Mouse (Mus musculus): ENCODE results near the gene Rerg. TPM values are rescaled to one million over a fixed set of nuclear protein-coding genes. Genes with fewer than 3 reads are reported as not detected.

Rerg gene
- polyA plus RNA-seq, 1 experiment from 2014 or later: 5.7 TPM

DNA sequence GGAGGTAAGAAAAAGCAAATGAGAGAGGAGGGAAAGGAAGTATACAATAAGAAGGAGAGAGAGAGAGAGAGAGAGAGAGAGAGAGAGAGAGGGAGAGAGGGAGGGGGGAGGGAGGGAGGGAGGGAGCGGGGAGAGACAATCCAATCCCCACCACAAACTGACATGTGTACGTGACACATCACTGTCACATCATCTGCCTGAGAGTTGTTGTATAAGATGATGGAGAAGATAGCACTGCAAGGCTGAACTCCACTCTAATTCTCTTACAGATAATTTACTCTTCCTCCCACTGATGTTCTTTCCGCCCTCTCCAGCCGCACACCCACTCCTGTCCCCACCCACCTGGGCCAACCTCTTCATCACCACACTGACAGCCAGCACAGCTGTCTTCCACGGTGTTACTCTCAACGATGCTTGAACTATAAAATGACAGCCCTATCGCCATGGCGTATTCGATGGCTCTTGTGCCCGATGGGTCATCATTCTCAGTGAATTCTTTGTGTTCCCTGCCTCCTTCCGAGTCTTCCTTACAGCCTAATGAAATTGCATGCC is 18.2 kb upstream of the Rerg start:
- H3K4me3 ChIP-seq: no peak overlapping the region
- H3K36me3 ChIP-seq (replicated peaks): no peaks in the 10 kb centered on the region
- no peak overlapping the region for H3K4me2 ChIP-seq
- WGBS: 59% methylated on average over 11 of the region's 11 CpGs
- H3K9ac ChIP-seq: no peak overlapping the region
- no peak; the same call in 1 of the 2 replicates for ATAC-seq (replicated peaks)
- no peak overlapping the region for H3K27ac ChIP-seq
- H3K4me1 ChIP-seq: 0 out of 2 replicates have a peak, but pooled peaks cover 3% of the 10 kb centered on the region
- no peaks in the 10 kb centered on the region for H3K27me3 ChIP-seq (replicated peaks)
- no peaks in the 10 kb centered on the region for H3K9me3 ChIP-seq

DNA sequence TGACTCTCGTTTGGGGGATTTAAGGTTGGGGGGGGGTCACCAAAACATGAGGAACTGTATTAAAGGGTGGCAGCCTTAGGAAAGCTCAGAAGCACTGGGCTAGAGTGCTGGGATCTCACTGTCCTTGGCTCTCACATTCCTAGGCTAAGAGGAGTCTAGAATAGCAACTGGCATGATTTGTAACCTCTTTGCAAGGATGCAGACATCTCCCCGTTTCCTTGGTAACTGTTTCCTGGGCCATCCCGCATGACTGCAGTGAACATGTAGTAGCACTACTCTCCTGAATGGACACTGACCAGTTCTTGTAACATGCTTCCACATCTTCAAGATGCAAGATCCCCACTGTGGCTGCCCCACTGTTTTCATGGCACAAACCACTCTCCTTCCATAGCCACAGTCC is 17.1 kb upstream of the Rerg start:
- no peak overlapping the region for H3K4me2 ChIP-seq
- no peaks in the 10 kb centered on the region for H3K36me3 ChIP-seq (replicated peaks)
- H3K9me3 ChIP-seq: no peaks in the 10 kb centered on the region
- 0 out of 2 replicates have a peak, but pooled peaks cover 3% of the 10 kb centered on the region for H3K4me1 ChIP-seq
- peak; percentile 38; the same call in 1 of the 2 replicates for ATAC-seq (replicated peaks)
- H3K27me3 ChIP-seq (replicated peaks): no peaks in the 10 kb centered on the region
- no peak overlapping the region for H3K9ac ChIP-seq
- no peak overlapping the region for H3K27ac ChIP-seq
- H3K4me3 ChIP-seq: no peak overlapping the region
- 72% methylated on average over 3 of the region's 3 CpGs for WGBS

DNA sequence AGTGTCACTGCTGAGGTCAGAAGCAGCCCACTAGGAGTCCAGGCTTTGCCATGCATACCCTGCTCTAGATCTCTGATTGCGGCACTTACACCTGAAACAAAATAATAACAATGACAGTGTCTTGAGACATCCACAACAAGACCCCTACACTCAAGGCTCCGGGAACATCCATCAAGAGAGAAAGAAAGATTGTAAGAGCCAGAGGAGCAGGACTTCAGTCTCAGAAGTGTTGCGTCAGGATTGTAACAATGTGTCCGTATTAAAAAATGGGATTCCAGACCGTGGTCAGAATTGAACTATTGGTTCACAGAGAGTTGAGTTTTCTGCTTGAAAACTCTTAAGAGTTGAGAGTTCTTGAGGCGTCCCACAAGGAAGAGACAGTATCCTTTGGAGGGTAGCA is 10.3 kb upstream of the Rerg start:
- 83% methylated on average over 6 of the region's 6 CpGs for WGBS
- Histone ChIP-seq H3K9ac (no peak overlapping the region), H3K4me3 (no peak overlapping the region), H3K27me3 (replicated peaks) (no peaks in the 10 kb centered on the region), H3K27ac (no peak overlapping the region), H3K4me1 (no peaks in the 10 kb centered on the region; the same call in 1 of the 2 replicates), H3K36me3 (replicated peaks) (no peaks in the 10 kb centered on the region), H3K9me3 (no peaks in the 10 kb centered on the region), H3K4me2 (no peak overlapping the region)
- ATAC-seq (replicated peaks): no peak

DNA sequence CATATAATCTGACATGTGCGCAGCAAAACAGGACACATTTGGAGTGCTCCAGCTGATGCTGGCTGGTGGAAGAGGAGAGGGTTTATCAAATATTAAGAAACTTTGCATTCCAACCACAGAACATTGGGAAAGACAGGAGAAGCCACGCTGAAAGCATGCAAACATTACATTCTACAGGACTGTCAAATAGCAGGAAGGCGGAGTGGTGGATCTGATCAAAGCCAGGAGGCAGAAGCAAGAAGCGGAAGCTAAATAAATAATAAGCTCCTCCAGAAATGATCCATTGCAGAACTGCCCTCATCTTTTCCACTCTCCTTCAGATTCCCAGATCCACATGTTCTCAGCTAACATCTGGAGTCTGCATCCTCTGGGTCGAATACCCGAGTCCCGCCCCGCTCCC is 9.8 kb upstream of the Rerg start:
- no peaks in the 10 kb centered on the region for H3K27me3 ChIP-seq (replicated peaks)
- H3K4me3 ChIP-seq: no peak overlapping the region
- H3K4me2 ChIP-seq: no peak overlapping the region
- WGBS: 77% methylated on average over 8 of the region's 8 CpGs
- ATAC-seq (replicated peaks): no peak
- no peak overlapping the region for H3K9ac ChIP-seq
- no peaks in the 10 kb centered on the region; the same call in 1 of the 2 replicates for H3K4me1 ChIP-seq
- H3K9me3 ChIP-seq: no peaks in the 10 kb centered on the region
- H3K36me3 ChIP-seq (replicated peaks): no peaks in the 10 kb centered on the region
- H3K27ac ChIP-seq: no peak overlapping the region

DNA sequence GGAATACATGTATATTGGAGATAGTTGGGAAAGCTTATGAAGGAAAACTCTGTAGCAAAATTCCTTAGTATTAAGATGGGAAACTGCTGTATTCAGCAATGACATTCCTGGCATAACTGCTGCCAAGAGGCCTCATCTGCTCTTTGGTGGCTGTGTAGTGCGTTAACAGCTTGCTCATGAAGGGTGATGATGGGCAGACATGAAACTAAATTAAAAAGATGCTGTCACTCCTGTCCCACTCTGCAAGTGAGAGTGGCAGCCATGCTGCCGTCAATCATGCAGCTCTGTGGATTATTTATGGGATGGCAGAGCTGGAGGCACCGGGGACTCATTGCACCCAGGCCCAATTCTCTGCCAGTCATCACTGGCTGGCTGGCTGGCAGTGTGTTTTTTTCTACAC is 8.7 kb upstream of the Rerg start:
- Histone ChIP-seq H3K4me1 (no peaks in the 10 kb centered on the region; the same call in 1 of the 2 replicates), H3K27ac (no peak overlapping the region), H3K4me3 (no peak overlapping the region), H3K9me3 (no peaks in the 10 kb centered on the region), H3K36me3 (replicated peaks) (no peaks in the 10 kb centered on the region), H3K9ac (no peak overlapping the region), H3K27me3 (replicated peaks) (no peaks in the 10 kb centered on the region), H3K4me2 (no peak overlapping the region)
- WGBS: 47% methylated on average over 3 of the region's 3 CpGs
- ATAC-seq (replicated peaks): no peak; the same call in 1 of the 2 replicates

DNA sequence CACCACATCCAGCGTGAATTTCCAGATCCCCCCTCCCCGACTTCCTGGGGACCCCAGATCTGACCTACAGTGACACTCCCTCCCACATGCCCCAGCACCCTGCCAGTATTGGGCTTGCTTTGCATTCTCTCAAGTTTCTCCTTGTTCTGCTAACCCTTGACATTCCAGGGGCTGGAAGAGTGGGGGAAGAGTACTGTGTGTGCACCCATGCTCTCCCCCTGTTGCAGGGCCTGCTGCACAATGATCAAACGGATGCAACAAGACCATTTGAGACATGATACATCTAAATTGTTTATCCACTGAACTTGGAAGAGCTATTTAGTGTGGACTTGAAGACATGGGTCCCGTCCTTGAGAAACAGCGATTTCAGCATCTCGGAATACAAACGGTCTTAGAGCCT is 349 bp upstream of the Rerg start:
- Histone ChIP-seq H3K4me3 (no peak overlapping the region), H3K4me2 (no peak overlapping the region), H3K27ac (no peak overlapping the region), H3K9me3 (no peaks in the 10 kb centered on the region), H3K27me3 (replicated peaks) (peaks cover 6% of the 10 kb centered on the region; the same call in 1 of the 2 replicates), H3K4me1 (peaks cover 18% of the 10 kb centered on the region), H3K9ac (no peak overlapping the region), H3K36me3 (replicated peaks) (no peaks in the 10 kb centered on the region)
- 43% methylated on average over 7 of the region's 7 CpGs for WGBS
- ATAC-seq (replicated peaks): no peak

DNA sequence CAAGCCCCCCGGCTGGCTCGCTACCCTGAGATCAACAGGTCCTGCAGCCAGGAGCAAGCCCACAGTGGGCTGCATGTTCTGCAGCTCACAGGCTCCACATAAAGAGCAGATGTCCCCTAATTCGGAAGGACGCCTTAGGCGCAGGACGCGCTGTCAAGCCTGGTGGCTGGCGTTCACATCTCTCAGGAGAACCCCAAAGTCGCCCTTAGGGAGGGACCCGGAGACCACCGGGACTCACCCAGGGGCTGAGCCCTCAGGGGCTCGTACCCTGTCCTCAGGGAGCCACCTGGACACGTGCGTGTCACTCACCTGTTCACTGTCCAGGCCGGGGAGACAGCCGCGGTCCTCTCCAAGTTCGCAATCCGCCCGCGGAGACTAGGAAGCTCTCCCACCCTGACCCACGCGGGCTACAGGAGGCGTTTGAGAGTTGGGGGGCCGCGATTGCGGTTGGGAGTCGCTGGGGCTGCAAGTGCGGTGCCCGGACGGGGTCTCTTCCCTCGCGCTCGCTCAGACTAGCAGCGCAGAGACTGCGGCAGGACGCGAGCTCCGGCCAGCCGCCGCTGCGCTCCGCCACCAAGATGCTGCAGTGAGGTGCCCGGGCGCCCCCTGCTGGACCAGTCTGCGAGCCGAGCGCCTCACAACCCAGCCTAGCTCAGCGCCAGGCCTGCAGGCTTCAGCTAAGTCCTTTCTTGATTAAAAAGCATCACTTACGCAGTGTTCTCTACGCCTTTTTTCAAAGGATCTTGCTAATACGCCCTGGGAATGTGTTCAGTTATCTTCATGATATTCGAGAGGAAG is 927 bp downstream of the Rerg start:
- Histone ChIP-seq H3K9me3 (no peaks in the 10 kb centered on the region), H3K4me3 (peak overlapping the region; percentile 58), H3K9ac (peak overlapping the region; percentile 56), H3K4me2 (peak overlapping the region; percentile 99), H3K27me3 (replicated peaks) (peaks cover 6% of the 10 kb centered on the region; the same call in 1 of the 2 replicates), H3K36me3 (replicated peaks) (no peaks in the 10 kb centered on the region), H3K27ac (no peak overlapping the region), H3K4me1 (peaks cover 18% of the 10 kb centered on the region)
- peak; percentile 96 for ATAC-seq (replicated peaks)
- WGBS: under 1% methylated on average over 52 of the region's 53 CpGs

DNA sequence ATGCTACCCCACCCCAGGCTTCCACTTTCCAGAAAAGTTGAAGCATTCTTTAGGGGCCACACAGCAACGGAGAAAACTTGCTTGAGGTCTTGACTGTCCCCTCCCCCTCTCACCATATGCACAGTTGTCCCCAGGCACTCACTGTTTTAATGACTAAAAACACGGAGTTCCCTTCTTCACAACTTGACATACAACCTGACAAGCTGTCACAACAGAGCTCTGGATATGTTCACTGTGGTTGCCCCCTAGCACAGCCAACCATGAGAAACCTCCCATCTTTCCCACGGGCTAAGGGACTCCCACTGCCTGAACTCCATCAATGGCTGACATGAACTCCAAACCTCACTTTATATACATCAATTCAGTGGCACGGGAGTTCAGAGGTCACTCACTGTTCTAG is 3.5 kb downstream of the Rerg start:
- no peak for ATAC-seq (replicated peaks)

DNA sequence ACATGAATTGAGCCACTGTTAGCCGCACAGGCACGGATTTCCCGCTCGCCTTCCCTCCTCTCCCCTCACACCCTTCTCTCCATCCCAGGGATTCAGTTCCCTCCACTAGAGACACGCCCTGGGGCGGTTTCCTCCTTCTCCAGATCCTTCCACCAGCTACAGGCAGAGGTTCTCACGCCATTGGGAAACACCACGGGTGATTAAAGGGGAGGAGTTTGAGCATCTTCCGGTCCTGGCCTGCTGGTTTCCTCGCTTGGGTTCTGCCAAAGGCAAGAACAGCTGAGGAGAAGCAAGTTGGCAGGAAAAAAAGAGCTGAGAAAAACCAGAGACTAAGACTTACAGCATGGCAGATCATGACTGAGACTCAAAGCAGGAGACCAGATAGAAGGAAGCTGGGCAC is 6.7 kb downstream of the Rerg start:
- Histone ChIP-seq H3K9me3 (no peaks in the 10 kb centered on the region), H3K4me2 (no peak overlapping the region), H3K36me3 (replicated peaks) (no peaks in the 10 kb centered on the region), H3K27me3 (replicated peaks) (no peaks in the 10 kb centered on the region), H3K4me1 (no peaks in the 10 kb centered on the region), H3K4me3 (no peak overlapping the region), H3K27ac (no peak overlapping the region), H3K9ac (no peak overlapping the region)
- WGBS: 73% methylated on average over 10 of the region's 10 CpGs
- ATAC-seq (replicated peaks): no peak

More for the DNA sequence above, 3.5 kb downstream of the Rerg start:
- Histone ChIP-seq H3K4me2 (no peak overlapping the region), H3K4me1 (peaks cover 18% of the 10 kb centered on the region), H3K9ac (no peak overlapping the region), H3K36me3 (replicated peaks) (no peaks in the 10 kb centered on the region), H3K4me3 (no peak overlapping the region), H3K27ac (no peak overlapping the region), H3K9me3 (no peaks in the 10 kb centered on the region), H3K27me3 (replicated peaks) (peaks cover 6% of the 10 kb centered on the region; the same call in 1 of the 2 replicates)
- WGBS: 61% methylated on average over 4 of the region's 4 CpGs

DNA sequence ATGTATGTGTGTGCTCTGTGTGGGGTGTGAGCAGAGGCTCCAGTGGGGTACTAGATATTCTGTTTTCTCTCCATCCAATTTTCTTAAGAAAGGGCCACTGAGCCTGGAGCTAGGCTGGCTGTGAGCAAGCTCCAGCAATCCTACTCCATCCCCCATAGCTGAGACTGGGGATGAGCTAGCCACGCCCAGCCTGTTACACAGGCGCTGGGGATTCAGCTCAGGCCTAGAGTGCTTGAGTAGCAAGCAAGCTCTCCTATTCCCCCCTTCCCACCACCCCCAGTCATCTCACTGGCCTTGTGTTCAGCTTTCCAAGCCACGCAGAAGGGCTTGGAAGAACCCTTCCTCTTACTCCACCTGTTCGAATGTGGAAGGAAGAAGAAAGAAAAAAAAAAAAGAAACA is 7.2 kb downstream of the Rerg start:
- Histone ChIP-seq H3K4me2 (no peak overlapping the region), H3K36me3 (replicated peaks) (no peaks in the 10 kb centered on the region), H3K9ac (no peak overlapping the region), H3K4me3 (no peak overlapping the region), H3K27me3 (replicated peaks) (no peaks in the 10 kb centered on the region), H3K27ac (no peak overlapping the region), H3K9me3 (no peaks in the 10 kb centered on the region), H3K4me1 (no peaks in the 10 kb centered on the region)
- no peak for ATAC-seq (replicated peaks)
- 75% methylated on average over 4 of the region's 4 CpGs for WGBS

DNA sequence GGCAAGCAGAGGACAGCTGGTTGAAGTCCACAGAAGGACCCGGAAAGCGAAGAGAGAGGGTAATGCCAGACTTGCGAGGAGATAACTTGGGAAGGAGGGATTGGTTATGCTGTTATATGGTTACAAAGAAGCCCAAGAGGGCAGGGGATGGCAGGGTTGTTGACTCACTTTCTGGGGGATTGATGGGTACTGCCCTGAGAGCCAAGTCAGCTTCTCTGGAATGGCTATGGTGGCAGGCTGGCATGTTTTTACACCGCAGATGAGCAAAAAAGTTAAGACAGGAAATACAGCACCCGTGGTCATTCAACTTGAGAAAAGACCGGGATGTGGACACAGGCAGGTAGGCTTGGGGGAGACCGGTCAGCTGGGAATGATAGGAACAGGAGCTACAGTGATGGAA is 7.8 kb downstream of the Rerg start:
- H3K4me2 ChIP-seq: no peak overlapping the region

DNA sequence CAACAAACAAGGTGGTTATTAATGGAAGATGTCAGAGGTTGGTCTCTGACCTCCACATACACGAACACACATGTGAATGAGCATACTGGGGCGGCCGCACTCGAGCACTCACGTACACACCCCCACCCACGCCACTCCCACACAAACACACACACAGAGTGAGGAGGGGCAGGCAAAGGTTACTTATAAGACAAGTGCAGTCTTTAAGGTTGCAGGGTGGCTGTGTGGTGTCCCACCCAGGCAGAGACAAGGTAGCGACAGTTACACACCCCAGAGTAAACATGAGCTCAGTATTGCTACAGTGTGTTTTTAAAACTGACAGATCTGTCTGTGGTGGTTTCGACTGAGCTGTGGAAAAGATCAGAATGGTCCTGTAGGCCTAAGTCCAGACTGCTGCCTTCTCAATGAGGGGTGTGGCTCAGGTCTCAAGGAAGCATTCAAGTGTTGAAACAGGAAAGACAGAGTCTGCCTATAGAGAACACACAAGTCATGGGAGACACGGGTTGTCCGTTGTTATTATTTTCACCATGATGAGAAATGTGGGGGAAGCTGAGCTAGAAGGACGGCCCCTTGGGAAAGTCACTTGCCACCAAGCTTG is 8.7 kb downstream of the Rerg start:
- 90% methylated on average over 11 of the region's 11 CpGs for WGBS
- Histone ChIP-seq H3K27me3 (replicated peaks) (no peaks in the 10 kb centered on the region), H3K9ac (no peak overlapping the region), H3K4me3 (no peak overlapping the region), H3K36me3 (replicated peaks) (no peaks in the 10 kb centered on the region), H3K27ac (no peak overlapping the region), H3K9me3 (no peaks in the 10 kb centered on the region), H3K4me2 (no peak overlapping the region), H3K4me1 (no peaks in the 10 kb centered on the region)
- ATAC-seq (replicated peaks): no peak

More for the DNA sequence above, 7.8 kb downstream of the Rerg start:
- H3K9ac ChIP-seq: no peak overlapping the region
- no peaks in the 10 kb centered on the region for H3K36me3 ChIP-seq (replicated peaks)
- 93% methylated on average over 7 of the region's 7 CpGs for WGBS
- no peak for ATAC-seq (replicated peaks)
- no peaks in the 10 kb centered on the region for H3K4me1 ChIP-seq
- no peak overlapping the region for H3K27ac ChIP-seq
- H3K4me3 ChIP-seq: no peak overlapping the region
- no peaks in the 10 kb centered on the region for H3K27me3 ChIP-seq (replicated peaks)
- no peaks in the 10 kb centered on the region for H3K9me3 ChIP-seq
